Mouse (Mus musculus) heart, postnatal 10 days (tissue): ENCODE results near the gene Mob3a. TPM values are rescaled to one million over a fixed set of nuclear protein-coding genes. Genes with fewer than 3 reads are reported as not detected.

Experiments
- total RNA-seq, 2 experiments: library from RNA; stranded (reverse); gene quantifications; 2 replicates each; pipeline ENCODE4 v1.2.3; 2021

The Mob3a gene
- total RNA-seq, 2 experiments from 2014 or later: 10.1 to 11.3 TPM

Other genes with a start within 250 kb of the Mob3a start
- not detected for gene Onecut3, start 207.1 kb downstream of the Mob3a start, total RNA-seq
- gene Atp8b3, start 162.9 kb downstream of the Mob3a start, total RNA-seq: not detected
- 10 to 100 TPM; 20.3 to 21.5 TPM for gene Rexo1, start 140.4 kb downstream of the Mob3a start, total RNA-seq
- 1 to 10 TPM; 5.9 to 6.9 TPM for gene Klf16, start 124.7 kb downstream of the Mob3a start, total RNA-seq
- gene Abhd17a, start 111.6 kb downstream of the Mob3a start, total RNA-seq: 100 to 1,000 TPM in 1 of 2 experiments, 10 to 100 TPM in 1; 92.2 to 102 TPM
- gene Scamp4, start 99.1 kb downstream of the Mob3a start, total RNA-seq: 10 to 100 TPM; 25.9 to 27.8 TPM
- gene Adat3, start 99.1 kb downstream of the Mob3a start, total RNA-seq: 1 to 10 TPM; 1.2 to 1.8 TPM
- gene Gm49322, start 96.0 kb downstream of the Mob3a start, total RNA-seq: 1 to 10 TPM in 1 of 2 experiments, under 1 TPM in 1; 0.98 to 1.2 TPM
- 100 to 1,000 TPM; 137 to 141 TPM for gene Csnk1g2, start 79.1 kb downstream of the Mob3a start, total RNA-seq
- 10 to 100 TPM; 42.2 to 46.4 TPM for gene Btbd2, start 44.9 kb downstream of the Mob3a start, total RNA-seq
- 100 to 1,000 TPM; 143 to 159 TPM for gene Mknk2, start 23.9 kb downstream of the Mob3a start, total RNA-seq
- 1 to 10 TPM; 2.9 to 4.1 TPM for gene Izumo4, start 207 bp upstream of the Mob3a start, total RNA-seq
- gene Ap3d1, start 40.3 kb upstream of the Mob3a start, total RNA-seq: 10 to 100 TPM; 47.6 to 52.5 TPM
- 10 to 100 TPM; 66.3 to 67.6 TPM for gene Dot1l, start 53.2 kb upstream of the Mob3a start, total RNA-seq
- gene Sf3a2, start 96.2 kb upstream of the Mob3a start, total RNA-seq: 10 to 100 TPM; 36.8 to 41.4 TPM
- gene Plekhj1, start 96.6 kb upstream of the Mob3a start, total RNA-seq: 10 to 100 TPM; 32.6 to 32.9 TPM
- under 1 TPM; 0.41 to 0.45 TPM for gene Amh, start 103.3 kb upstream of the Mob3a start, total RNA-seq
- under 1 TPM in 1 of 2 experiments, not detected in 1; 0.74 TPM for gene Jsrp1, start 111.5 kb upstream of the Mob3a start, total RNA-seq
- 1,000 to 10,000 TPM; 1,023 to 1,076 TPM for gene Oaz1, start 124.7 kb upstream of the Mob3a start, total RNA-seq
- 1 to 10 TPM; 3.8 to 6.5 TPM for gene Lingo3, start 142.1 kb upstream of the Mob3a start, total RNA-seq
- gene Lsm7, start 153.2 kb upstream of the Mob3a start, total RNA-seq: 10 to 100 TPM; 23.6 to 28.2 TPM
- 10 to 100 TPM; 26.0 to 27.7 TPM for gene Sppl2b, start 153.3 kb upstream of the Mob3a start, total RNA-seq
- gene Tmprss9, start 169.9 kb upstream of the Mob3a start, total RNA-seq: not detected
- gene Timm13, start 199.0 kb upstream of the Mob3a start, total RNA-seq: 100 to 1,000 TPM; 163 to 175 TPM
- 10 to 100 TPM; 10.2 to 11.9 TPM for gene Lmnb2, start 216.3 kb upstream of the Mob3a start, total RNA-seq
- gene Gadd45b, start 228.1 kb upstream of the Mob3a start, total RNA-seq: 10 to 100 TPM; 11.5 to 18.3 TPM